Mouse (Mus musculus): ENCODE results near the gene Tmem115. TPM values are rescaled to one million over a fixed set of nuclear protein-coding genes. Genes with fewer than 3 reads are reported as not detected.

The Tmem115 gene
- 37.9 and 39.3 TPM in 2 replicates for polyA plus RNA-seq (2016; fragmentation: Nextera tagmentation; extraction: Ambion mirVana)

DNA sequence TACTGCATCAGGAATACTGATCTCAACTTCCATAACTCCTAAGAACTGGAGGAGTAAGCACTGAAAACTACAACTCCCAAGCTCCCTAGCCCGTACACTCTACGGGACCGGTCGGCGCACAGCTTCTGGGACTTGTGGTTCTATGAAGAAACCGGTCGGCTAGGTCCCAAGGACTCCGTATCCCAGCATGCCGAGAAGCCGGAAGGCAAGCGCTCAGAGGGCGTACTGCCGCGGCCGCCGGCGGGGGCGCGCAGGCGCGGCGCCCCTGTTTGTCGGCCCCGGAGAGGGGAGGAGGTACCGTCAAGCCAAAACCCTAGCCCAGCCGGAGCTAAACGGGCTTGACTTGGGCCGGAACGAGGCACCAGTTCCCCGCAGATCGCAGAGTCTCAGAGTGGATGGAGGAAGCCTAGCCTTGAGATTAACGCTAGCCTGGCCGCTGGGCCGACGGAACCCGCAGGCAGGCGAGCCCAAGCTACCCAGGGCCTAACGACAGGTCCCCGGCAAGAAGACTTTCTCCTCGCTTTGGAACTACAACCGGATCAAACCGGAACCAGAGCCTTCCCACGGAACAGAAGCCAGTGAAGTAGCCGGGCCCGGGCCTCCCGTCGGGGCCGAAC, at the start of gene Tmem115:
Gene Tmem115 (plus strand): TSS at position 155 of the 617 bp plus-strand sequence.
- Histone ChIP-seq H3K36me3 (replicated peaks) (peaks cover 25% of the 10 kb centered on the region), H3K27me3 (replicated peaks; ENCODE audit: low read depth, poor library complexity, severe bottlenecking) (peaks cover 9% of the 10 kb centered on the region; the same call in 1 of the 2 replicates), H3K4me3 (peak within 1 kb of the TSS; percentile 93), H3K9me3 (no peaks in the 10 kb centered on the region), H3K4me1 (peaks cover 40% of the 10 kb centered on the region), H3K27ac (replicated peaks) (peak within 1 kb of the TSS; percentile 84)
- WGBS = under 1% methylated on average over 48 of the region's 48 CpGs
- DNase-seq (ENCODE audit: low spot score) = peak; percentile 94

DNA sequence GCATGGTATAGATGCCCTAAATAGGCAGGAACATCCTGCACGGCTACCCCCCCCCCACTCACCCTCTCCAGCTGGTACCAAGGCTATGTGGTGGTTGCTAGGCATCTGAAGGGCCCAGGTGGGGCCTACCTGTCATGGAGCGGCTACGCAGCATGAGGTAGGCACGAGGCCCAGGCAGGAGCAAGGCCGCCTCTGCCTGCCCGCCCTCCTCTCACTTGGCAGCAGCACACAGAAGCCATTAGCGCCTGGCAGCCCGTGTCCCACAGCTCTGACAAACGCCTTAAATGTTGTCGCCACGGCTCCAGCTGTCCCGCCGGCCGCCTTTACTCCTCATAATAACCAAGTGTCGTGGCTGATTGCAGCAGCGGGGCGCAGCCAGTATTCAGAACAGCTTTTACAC, 49.4 kb upstream of the Tmem115 start:
- Histone ChIP-seq H3K36me3 (replicated peaks) (no peaks in the 10 kb centered on the region), H3K9me3 (no peaks in the 10 kb centered on the region), H3K27me3 (replicated peaks; ENCODE audit: low read depth, poor library complexity, severe bottlenecking) (peaks cover 34% of the 10 kb centered on the region), H3K4me3 (no peak overlapping the region), H3K4me1 (peaks cover 42% of the 10 kb centered on the region), H3K27ac (replicated peaks) (no peak overlapping the region)
- WGBS = 82% methylated on average over 17 of the region's 17 CpGs
- no peak for DNase-seq (ENCODE audit: low spot score)

DNA sequence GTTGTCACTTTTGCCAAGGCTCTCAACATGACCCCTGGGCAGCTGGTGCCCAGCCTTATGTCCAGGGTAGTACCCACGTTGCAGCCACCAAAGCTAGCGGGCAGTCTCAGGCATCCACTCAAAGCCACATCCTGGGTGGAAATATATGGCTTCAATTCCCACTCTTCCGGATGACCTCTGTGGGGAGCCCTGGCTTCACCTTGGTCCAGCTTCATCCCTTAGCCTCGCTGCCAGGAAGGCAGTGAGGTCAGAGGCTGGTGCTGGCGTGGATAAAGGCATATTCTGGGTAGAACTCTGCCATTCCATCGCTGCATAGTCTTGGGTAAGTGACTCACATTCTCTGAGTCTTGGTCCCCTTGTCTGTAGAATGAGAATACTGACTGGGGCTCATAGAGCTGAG, 49.0 kb upstream of the Tmem115 start:
- H3K9me3 ChIP-seq = no peaks in the 10 kb centered on the region
- peaks cover 37% of the 10 kb centered on the region for H3K4me1 ChIP-seq
- no peak overlapping the region for H3K4me3 ChIP-seq
- DNase-seq (ENCODE audit: low spot score) = no peak
- peaks cover 30% of the 10 kb centered on the region for H3K27me3 ChIP-seq (replicated peaks; ENCODE audit: low read depth, poor library complexity, severe bottlenecking)
- WGBS = 79% methylated on average over 6 of the region's 6 CpGs
- H3K36me3 ChIP-seq (replicated peaks) = no peaks in the 10 kb centered on the region
- H3K27ac ChIP-seq (replicated peaks) = no peak overlapping the region

DNA sequence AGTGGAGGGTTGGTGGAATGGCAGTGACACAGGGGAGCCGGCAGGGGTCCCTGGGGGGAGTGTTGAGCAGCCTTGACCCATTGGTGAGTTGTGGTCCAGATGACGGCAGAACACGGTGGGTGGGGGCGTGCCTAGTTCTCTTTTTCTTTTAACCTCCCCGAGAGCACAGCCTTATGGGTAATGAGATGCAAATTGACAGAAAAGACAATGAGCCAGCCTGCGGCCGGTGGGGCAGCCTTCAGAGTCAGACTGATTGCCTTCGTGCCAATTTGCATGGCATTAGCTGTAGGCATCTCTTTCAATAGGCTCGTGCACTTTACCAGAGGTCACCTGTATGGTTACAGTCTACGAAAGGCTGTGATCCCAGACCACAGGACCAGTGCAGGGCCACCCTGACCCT, 47.7 kb upstream of the Tmem115 start:
- H3K36me3 ChIP-seq (replicated peaks) = no peaks in the 10 kb centered on the region
- peaks cover 24% of the 10 kb centered on the region for H3K4me1 ChIP-seq
- peaks cover 18% of the 10 kb centered on the region for H3K27me3 ChIP-seq (replicated peaks; ENCODE audit: low read depth, poor library complexity, severe bottlenecking)
- 60% methylated on average over 10 of the region's 10 CpGs for WGBS
- no peak overlapping the region for H3K27ac ChIP-seq (replicated peaks)
- H3K4me3 ChIP-seq = no peak overlapping the region
- no peaks in the 10 kb centered on the region for H3K9me3 ChIP-seq
- no peak for DNase-seq (ENCODE audit: low spot score)

DNA sequence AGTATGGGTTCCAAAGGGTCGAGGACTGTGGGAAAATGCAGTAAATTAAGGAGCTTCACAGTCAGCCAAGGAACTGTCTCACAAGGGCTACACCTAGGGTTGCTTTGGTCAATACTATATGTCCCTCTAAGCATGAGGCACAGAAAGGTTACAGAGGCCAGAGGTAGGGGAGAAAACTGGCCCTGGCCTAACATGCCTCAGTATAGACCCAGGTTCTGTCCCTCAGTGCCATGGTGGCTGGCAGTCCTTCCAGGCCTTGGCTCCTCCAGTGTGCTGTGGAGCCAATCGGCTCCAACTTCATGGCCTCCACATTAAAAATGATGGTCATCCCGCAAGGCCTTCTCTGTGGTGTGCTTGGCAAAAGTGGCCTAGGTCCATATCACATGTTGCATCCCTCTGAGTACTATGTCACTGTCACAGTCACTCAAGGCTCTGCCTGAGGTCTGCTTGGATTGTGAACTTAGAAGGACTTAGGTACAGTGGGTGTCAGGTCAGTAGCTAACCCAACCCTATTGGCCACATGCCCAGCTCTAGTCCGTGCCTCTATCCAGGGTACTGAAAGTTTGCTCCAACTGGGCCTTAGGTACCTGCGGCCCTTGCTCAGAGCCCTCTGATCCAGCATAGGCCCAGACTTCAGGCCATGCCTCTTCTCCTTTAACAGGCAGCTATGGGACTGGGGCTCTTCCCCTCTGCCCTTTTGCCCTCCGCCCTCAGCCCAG, 47.1 kb upstream of the Tmem115 start:
- no peak overlapping the region for H3K27ac ChIP-seq (replicated peaks)
- peaks cover 12% of the 10 kb centered on the region for H3K27me3 ChIP-seq (replicated peaks; ENCODE audit: low read depth, poor library complexity, severe bottlenecking)
- no peaks in the 10 kb centered on the region for H3K9me3 ChIP-seq
- H3K4me3 ChIP-seq = no peak overlapping the region
- peak; percentile 53 for DNase-seq (ENCODE audit: low spot score)
- no peaks in the 10 kb centered on the region for H3K36me3 ChIP-seq (replicated peaks)
- 67% methylated on average over 6 of the region's 6 CpGs for WGBS
- peaks cover 18% of the 10 kb centered on the region for H3K4me1 ChIP-seq

DNA sequence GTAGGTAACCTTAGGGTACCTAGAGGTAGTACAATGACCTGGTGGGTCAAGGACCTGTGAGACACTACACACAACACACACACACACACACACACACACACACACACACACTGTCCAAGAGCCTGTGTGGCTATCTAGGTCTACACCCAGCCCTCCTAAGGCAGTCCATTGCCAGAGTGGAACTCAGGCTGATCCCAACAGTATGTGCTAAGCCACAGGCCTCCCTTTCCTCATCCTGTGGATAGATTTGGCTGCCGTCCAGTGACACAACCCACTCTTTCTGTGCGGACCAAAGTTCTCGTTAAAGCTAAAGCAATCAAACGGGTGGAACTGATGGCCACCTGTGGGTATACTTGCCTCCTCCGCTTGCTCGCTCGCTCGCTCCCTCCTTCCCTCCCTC, 43.6 kb upstream of the Tmem115 start:
- Histone ChIP-seq H3K4me1 (peaks cover 37% of the 10 kb centered on the region), H3K4me3 (0 out of 2 replicates have a peak overlapping the region, but pooled peaks have one; percentile 0), H3K27ac (replicated peaks) (no peak overlapping the region), H3K36me3 (replicated peaks) (no peaks in the 10 kb centered on the region), H3K9me3 (no peaks in the 10 kb centered on the region), H3K27me3 (replicated peaks; ENCODE audit: low read depth, poor library complexity, severe bottlenecking) (0 out of 2 replicates have a peak, but pooled peaks cover 6% of the 10 kb centered on the region)
- no peak for DNase-seq (ENCODE audit: low spot score)
- WGBS = 81% methylated on average over 8 of the region's 8 CpGs

DNA sequence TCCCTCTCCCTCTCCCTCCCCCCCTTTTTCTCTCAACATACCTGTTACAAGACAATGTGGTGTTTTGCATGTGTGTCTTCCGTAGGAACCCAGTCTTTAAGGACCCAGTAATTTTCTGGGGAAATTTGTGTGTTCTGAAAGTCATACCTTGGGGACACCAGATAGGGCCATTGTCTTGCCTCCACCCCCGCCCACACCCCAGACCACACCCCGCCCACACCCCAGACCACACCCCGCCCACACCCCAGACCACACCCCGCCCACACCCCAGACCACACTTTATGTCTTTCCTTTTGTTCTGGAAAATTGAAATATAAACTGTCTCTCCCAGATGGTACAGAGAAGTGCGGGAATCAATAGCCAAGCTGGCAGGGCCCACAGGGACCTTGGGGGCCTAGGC, 43.1 kb upstream of the Tmem115 start:
- 78% methylated on average over 6 of the region's 6 CpGs for WGBS
- H3K4me3 ChIP-seq = 0 out of 2 replicates have a peak overlapping the region, but pooled peaks have one; percentile 0

DNA sequence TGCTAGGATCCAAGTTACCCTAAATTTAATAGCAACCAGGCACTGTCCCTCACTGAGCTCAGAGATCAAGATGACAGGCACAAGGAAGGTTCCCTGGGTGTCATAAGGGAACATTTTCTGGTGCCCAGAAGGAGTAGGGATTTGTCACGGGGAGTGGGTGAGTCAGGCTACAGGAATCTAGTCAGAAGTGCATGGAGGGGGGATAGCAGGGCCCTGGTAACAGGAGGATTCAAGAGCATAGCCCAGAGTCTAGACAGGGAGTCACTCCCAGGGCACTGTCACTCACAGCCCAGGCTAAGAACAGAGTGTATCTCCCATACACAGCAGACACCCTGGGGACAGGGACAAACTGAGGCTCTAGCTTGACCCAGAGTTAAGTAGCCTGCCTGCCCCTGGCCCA, 40.2 kb upstream of the Tmem115 start:
- Histone ChIP-seq H3K9me3 (no peaks in the 10 kb centered on the region), H3K27me3 (replicated peaks; ENCODE audit: low read depth, poor library complexity, severe bottlenecking) (0 out of 2 replicates have a peak, but pooled peaks cover 6% of the 10 kb centered on the region), H3K36me3 (replicated peaks) (no peaks in the 10 kb centered on the region), H3K27ac (replicated peaks) (peak overlapping the region; percentile 73), H3K4me3 (no peak overlapping the region; the same call in 1 of the 2 replicates), H3K4me1 (peaks cover 29% of the 10 kb centered on the region)
- WGBS = 29% methylated on average over 1 of the region's 1 CpGs
- DNase-seq (ENCODE audit: low spot score) = peak; percentile 19

More for the DNA sequence above, 43.1 kb upstream of the Tmem115 start:
- Histone ChIP-seq H3K27ac (replicated peaks) (no peak overlapping the region), H3K4me1 (peaks cover 32% of the 10 kb centered on the region), H3K36me3 (replicated peaks) (no peaks in the 10 kb centered on the region), H3K9me3 (no peaks in the 10 kb centered on the region), H3K27me3 (replicated peaks; ENCODE audit: low read depth, poor library complexity, severe bottlenecking) (0 out of 2 replicates have a peak, but pooled peaks cover 6% of the 10 kb centered on the region)
- DNase-seq (ENCODE audit: low spot score) = no peak

DNA sequence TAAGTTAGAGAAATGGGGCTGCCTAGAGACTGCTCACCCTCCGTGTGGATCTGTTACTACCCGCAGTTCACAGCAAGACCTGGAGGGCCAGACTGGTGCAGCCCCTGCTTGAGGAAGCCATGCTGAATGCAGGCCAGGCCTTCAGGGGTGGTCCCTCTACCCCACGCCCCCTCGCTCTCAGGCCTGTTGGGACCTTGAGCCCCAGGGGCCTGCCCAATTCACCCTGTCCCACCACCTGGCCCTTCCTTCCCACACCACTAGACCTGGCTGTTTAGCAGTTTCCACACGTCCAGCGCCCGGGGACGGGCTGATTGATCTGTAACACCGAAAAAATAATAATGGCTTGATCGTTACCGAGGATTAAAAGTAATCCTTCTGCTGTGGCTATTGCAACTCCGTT, 39.5 kb upstream of the Tmem115 start:
- Histone ChIP-seq H3K27me3 (replicated peaks; ENCODE audit: low read depth, poor library complexity, severe bottlenecking) (0 out of 2 replicates have a peak, but pooled peaks cover 6% of the 10 kb centered on the region), H3K27ac (replicated peaks) (peak overlapping the region; percentile 73), H3K4me1 (peaks cover 29% of the 10 kb centered on the region), H3K9me3 (no peaks in the 10 kb centered on the region), H3K4me3 (no peak overlapping the region; the same call in 1 of the 2 replicates), H3K36me3 (replicated peaks) (no peaks in the 10 kb centered on the region)
- DNase-seq (ENCODE audit: low spot score) = no peak
- 67% methylated on average over 12 of the region's 12 CpGs for WGBS

DNA sequence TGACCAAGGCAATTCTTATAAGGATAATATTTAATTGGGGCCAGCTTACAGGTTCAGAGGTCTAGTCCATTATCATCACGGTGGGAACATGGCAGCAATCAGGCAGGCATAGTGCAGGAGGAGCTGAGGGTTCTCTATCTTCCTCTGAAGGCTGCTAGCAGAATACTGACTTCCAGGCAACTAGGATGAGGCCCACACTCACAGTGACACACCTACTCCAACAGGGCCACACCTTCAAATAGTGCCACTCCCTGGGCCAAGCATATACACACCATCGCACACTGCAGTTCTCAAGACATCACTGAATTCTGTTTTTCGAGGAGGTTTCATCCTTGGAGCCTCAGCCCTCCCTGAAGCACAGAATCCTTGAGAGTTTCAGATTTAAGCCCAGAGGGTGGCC, 37.4 kb upstream of the Tmem115 start:
- WGBS = 89% methylated on average over 3 of the region's 3 CpGs
- Histone ChIP-seq H3K27me3 (replicated peaks; ENCODE audit: low read depth, poor library complexity, severe bottlenecking) (0 out of 2 replicates have a peak, but pooled peaks cover 6% of the 10 kb centered on the region), H3K9me3 (no peaks in the 10 kb centered on the region), H3K4me1 (peaks cover 32% of the 10 kb centered on the region), H3K36me3 (replicated peaks) (no peaks in the 10 kb centered on the region), H3K4me3 (no peak overlapping the region), H3K27ac (replicated peaks) (no peak overlapping the region)
- DNase-seq (ENCODE audit: low spot score) = no peak

DNA sequence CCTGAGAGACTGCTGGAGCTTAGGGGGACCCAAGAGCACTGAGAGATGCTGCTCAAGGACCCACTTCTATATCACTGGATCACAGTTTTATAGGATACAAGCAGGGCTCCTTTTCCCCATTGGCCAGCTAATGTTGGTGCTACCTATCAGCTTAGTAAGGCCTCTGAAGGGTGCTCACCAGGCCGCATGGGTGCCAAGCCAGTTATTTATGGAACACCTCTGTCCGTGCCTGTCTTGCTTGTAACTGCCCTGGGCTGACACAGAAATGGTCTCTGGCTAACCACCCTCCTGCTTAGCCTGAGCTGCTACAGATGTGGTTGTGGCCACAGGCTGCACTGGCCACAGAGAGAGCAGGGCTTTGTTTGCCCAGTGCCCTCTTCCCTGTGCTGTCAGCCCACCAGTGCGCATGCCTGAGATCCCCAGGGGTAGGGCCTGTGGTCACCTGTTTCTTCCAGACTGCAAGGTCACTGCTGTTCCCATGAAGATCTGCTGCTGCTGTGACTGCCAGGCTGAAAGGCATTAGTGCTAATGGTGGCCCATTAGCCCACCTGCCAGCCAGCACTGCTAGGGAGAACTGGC, 32.9 kb upstream of the Tmem115 start:
- no peak overlapping the region for H3K4me3 ChIP-seq
- peaks cover 15% of the 10 kb centered on the region for H3K4me1 ChIP-seq
- H3K27ac ChIP-seq (replicated peaks) = no peak overlapping the region; the same call in 1 of the 2 replicates
- WGBS = 83% methylated on average over 3 of the region's 3 CpGs
- DNase-seq (ENCODE audit: low spot score) = no peak
- 0 out of 2 replicates have a peak, but pooled peaks cover 1% of the 10 kb centered on the region for H3K27me3 ChIP-seq (replicated peaks; ENCODE audit: low read depth, poor library complexity, severe bottlenecking)
- H3K9me3 ChIP-seq = no peaks in the 10 kb centered on the region
- H3K36me3 ChIP-seq (replicated peaks) = no peaks in the 10 kb centered on the region

DNA sequence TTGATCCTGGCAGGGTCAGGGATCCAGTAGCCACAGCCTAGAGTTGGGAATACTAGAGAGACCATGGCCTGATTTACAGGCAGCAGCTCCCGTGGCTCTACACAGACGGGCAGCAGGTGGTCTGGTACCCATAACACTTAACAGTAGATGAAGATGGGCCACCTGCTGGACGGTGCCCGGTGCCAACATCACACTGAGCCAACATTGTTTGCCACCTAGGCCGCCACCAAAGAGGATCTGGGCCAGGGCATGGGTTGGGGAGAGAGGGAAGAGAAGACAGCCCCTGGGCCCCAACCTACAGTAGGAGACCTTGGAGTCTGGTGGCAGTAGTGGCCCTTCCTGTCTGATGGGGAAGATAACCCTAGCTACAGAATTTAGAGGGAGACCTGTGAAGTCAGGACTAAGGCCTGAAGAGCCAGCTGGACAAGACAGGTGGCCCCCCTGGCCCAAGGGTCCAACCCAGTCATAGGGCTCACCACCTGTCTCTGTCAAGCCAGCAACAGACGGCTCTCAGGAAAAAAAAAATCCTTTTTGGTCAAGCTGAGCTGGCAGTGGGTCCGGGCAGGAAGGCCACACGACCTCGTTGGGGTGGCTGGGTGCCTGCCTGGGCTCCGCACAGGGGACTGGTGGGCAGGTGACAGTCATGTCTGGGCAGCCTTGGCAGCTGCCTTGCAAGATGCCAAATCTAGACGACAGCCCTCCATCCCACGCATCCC, 31.5 kb upstream of the Tmem115 start:
- Histone ChIP-seq H3K27me3 (replicated peaks; ENCODE audit: low read depth, poor library complexity, severe bottlenecking) (0 out of 2 replicates have a peak, but pooled peaks cover 16% of the 10 kb centered on the region), H3K9me3 (no peaks in the 10 kb centered on the region), H3K27ac (replicated peaks) (no peak overlapping the region), H3K36me3 (replicated peaks) (no peaks in the 10 kb centered on the region), H3K4me1 (peaks cover 18% of the 10 kb centered on the region), H3K4me3 (no peak overlapping the region)
- 90% methylated on average over 12 of the region's 12 CpGs for WGBS
- no peak for DNase-seq (ENCODE audit: low spot score)

Measured in embryonic facial prominence, embryonic 10.5 days (tissue).